Mouse (Mus musculus): ENCODE measurements around the gene Ckmt2.

DNA sequence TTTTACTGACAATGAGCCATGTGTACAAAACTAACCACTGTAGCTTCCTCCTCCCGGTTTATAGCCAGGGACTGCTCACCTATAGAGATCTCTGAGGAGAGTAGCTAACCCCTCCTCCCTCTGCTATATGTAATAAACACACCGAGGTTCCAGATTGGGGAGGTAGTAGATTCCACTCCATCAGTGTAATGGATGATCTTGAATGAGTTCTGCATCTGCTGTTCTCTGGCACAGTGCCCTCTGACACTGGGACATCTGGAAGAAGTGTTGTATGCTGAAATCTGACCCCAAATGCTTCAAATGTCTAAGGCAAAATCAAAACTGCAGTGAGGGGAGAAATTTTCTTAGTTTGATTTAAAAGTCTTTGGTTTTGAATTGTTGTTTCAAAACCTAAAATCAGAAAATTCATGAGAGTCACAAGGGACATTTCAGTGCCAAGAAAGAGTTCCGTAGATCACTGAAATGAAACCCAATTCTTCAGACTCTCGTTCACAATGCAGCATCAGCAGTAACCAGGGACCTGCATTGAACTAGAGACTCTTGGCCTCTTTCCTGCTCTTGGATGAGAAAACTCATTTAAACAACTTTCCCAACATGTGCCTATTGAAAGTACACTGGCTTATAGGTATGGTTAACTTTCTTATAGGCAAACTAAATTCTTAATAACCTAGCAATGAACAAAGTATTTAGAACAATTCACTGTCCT lies 51.7 kb downstream of the Ckmt2 start:
- TF ChIP-seq USF1 (IDR thresholded peaks at IDR 0.05; ENCODE audit: low read depth): no peak
- TF ChIP-seq POLR2A (IDR thresholded peaks at IDR 0.05; ENCODE audit: insufficient read length, low read depth): no peak
- TF ChIP-seq MAX (IDR thresholded peaks at IDR 0.05; ENCODE audit: low read depth): no peak
- no peak for TF ChIP-seq CEBPB (IDR thresholded peaks at IDR 0.05; ENCODE audit: insufficient read depth, poor library complexity, severe bottlenecking)
- TF ChIP-seq MYOG (IDR thresholded peaks at IDR 0.05; ENCODE audit: control insufficient read depth in 1 of 3, insufficient read depth in 1 of 3, insufficient read length in 2 of 3, low read depth in 2 of 3): no peak
- TF ChIP-seq MYOD1 (IDR thresholded peaks at IDR 0.05; ENCODE audit: control insufficient read depth in 1 of 3, insufficient read length in 2 of 3, low read depth in 2 of 3): peak in 1 of 3 experiments; percentile 7
- no peak for TF ChIP-seq TCF3 (IDR thresholded peaks at IDR 0.05; ENCODE audit: insufficient read length, low read depth)
- no peak for TF ChIP-seq E2F4 (IDR thresholded peaks at IDR 0.05; ENCODE audit: insufficient read depth)
- no peak for TF ChIP-seq POLR2AphosphoS2 (IDR thresholded peaks at IDR 0.05; ENCODE audit: insufficient read length, low read depth)
- TF ChIP-seq TCF12 (IDR thresholded peaks at IDR 0.05; ENCODE audit: insufficient read depth, poor library complexity, severe bottlenecking): no peak
